Mouse (Mus musculus): ENCODE results near the gene Slc12a3.

- TF ChIP-seq CTCF (IDR thresholded peaks at IDR 0.05; ENCODE audit: low read depth, low read length), result no peak
- TF ChIP-seq TAL1 (conservative IDR thresholded peaks at IDR 0.05; ENCODE audit: low read depth, low read length), result no peak
Observed at GRCm38 (mm10) chr8:94412518-94412917, 83.5 kb downstream of the Slc12a3 start.

Data from G1E (cell line).